Comparison of ENCODE assay signal across 7 mouse cellular contexts in the genomic region with DNA sequence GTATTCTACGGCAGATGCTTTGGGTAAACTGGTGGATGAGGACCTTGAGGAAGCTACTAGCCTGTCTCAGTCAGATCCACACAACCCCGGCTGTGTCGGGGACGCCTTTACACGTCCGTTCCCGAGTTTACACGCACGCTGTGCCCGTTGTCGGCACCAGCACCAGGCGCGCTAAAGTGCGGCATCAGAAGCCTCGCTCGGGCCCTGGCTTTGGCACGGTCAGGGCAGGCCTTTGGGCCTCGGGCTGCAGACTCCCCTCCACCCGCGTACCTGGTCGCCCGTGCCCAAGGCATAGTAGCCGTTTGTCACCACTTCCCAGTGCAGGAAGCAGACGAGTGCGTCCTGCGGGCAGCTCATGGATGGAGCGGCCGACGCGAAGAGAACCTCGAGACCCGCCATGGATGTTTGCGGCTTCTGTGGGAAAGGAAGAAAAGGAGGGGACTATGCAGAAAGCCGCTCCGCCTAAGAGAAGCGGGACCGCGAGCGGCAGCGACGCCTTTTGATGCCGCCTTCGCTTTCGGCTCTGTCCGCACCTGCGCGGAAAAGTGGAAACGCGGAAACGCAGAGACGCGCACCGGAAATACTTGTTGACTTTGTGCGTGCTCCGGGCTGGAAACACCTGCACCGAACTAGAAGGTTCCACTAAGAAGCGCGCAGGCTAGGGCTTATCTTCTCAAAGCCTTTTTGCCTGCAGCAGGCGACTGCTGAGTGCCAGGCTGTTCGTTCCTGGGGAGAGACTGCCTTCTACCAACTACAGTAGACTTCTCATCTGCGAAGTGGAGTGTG. TPM values are rescaled to one million over a fixed set of nuclear protein-coding genes. Genes with fewer than 3 reads are reported as not detected.
DNase-seq lines count a peak whose midpoint lies in the region; ATAC-seq and TF ChIP-seq lines count a peak whose summit lies in the region.

No protein-coding gene starts in this region.

- peak; percentile 84 for DNase-seq in adrenal gland, postnatal 25 days
- DNase-seq in heart, adult 11 months: peak; percentile 97
- DNase-seq in kidney, adult 2 months: peak; percentile 92
- DNase-seq in spleen, adult 2 months (ENCODE audit: low read depth in 1 of 2, low spot score in 2 of 2): peak; percentile 81 to 84

- peak overlapping the region; percentile 84 for H3K9ac ChIP-seq in embryonic facial prominence, embryonic 12.5 days
- peak overlapping the region; percentile 88 for H3K9ac ChIP-seq in limb, embryonic 12.5 days (replicated peaks)
- peak overlapping the region; percentile 74 for H3K9ac ChIP-seq in midbrain, embryonic 15.5 days

- no peak for TF ChIP-seq CTCF in kidney, adult 2 months (conservative IDR thresholded peaks at IDR 0.05; ENCODE audit: insufficient read depth, insufficient read length, low read depth, low read length)
- TF ChIP-seq CTCF in spleen, adult 2 months (IDR thresholded peaks at IDR 0.05; ENCODE audit: extremely low read depth, insufficient read depth, insufficient read length, insufficient replicate concordance): no peak

- WGBS in embryonic facial prominence, embryonic 12.5 days: under 1% methylated on average over 61 of the region's 61 CpGs
- under 1% methylated on average over 61 of the region's 61 CpGs for WGBS in kidney, adult 2 months
- WGBS in limb, embryonic 12.5 days: under 1% methylated on average over 61 of the region's 61 CpGs
- under 1% methylated on average over 61 of the region's 61 CpGs for WGBS in midbrain, embryonic 15.5 days
- under 1% methylated on average over 61 of the region's 61 CpGs for WGBS in spleen, adult 2 months

- peak overlapping the region; percentile 84 for H3K4me2 ChIP-seq in embryonic facial prominence, embryonic 12.5 days (replicated peaks)
- H3K4me2 ChIP-seq in limb, embryonic 12.5 days: peak overlapping the region; percentile 85
- peak overlapping the region; percentile 78 for H3K4me2 ChIP-seq in midbrain, embryonic 15.5 days

- peak overlapping the region; percentile 95 for H3K4me3 ChIP-seq in embryonic facial prominence, embryonic 12.5 days
- peak overlapping the region; percentile 71 for H3K4me3 ChIP-seq in kidney, adult 2 months (ENCODE audit: insufficient read depth, low read depth, low read length)
- H3K4me3 ChIP-seq in limb, embryonic 12.5 days (replicated peaks): peak overlapping the region; percentile 93
- H3K4me3 ChIP-seq in midbrain, embryonic 15.5 days: peak overlapping the region; percentile 64
- H3K4me3 ChIP-seq in spleen, adult 2 months (ENCODE audit: extremely low read depth, insufficient read depth, insufficient read length): peak overlapping the region; percentile 89

- peak overlapping the region; percentile 50; the same call in 1 of the 2 replicates for H3K27ac ChIP-seq in embryonic facial prominence, embryonic 12.5 days
- 0 out of 2 replicates have a peak overlapping the region, but pooled peaks have one; percentile 6 for H3K27ac ChIP-seq in kidney, adult 2 months (ENCODE audit: insufficient read depth, low read depth, low read length)
- H3K27ac ChIP-seq in limb, embryonic 12.5 days: peak overlapping the region; percentile 74
- peak overlapping the region; percentile 75 for H3K27ac ChIP-seq in midbrain, embryonic 15.5 days
- H3K27ac ChIP-seq in spleen, adult 2 months (ENCODE audit: insufficient read depth, low read length): peak overlapping the region; percentile 81

- peaks cover 11% of the 10 kb centered on the region for H3K4me1 ChIP-seq in embryonic facial prominence, embryonic 12.5 days
- peaks cover 11% of the 10 kb centered on the region; the same call in 1 of the 2 replicates for H3K4me1 ChIP-seq in kidney, adult 2 months (ENCODE audit: control insufficient read depth, insufficient read depth, low read length)
- H3K4me1 ChIP-seq in limb, embryonic 12.5 days (replicated peaks): peaks cover 19% of the 10 kb centered on the region
- H3K4me1 ChIP-seq in midbrain, embryonic 15.5 days: peaks cover 28% of the 10 kb centered on the region
- 0 out of 2 replicates have a peak, but pooled peaks cover 2% of the 10 kb centered on the region for H3K4me1 ChIP-seq in spleen, adult 2 months (ENCODE audit: control insufficient read depth, insufficient read depth, insufficient read length)

- peak; percentile 72 for TF ChIP-seq POLR2A in kidney, adult 2 months (IDR thresholded peaks at IDR 0.05; ENCODE audit: low read depth, low read length)
- peak; percentile 59; the same call in 1 of the 2 replicates for TF ChIP-seq POLR2A in spleen, adult 2 months (IDR thresholded peaks at IDR 0.05; ENCODE audit: low read depth, low read length)

- no peaks in the 10 kb centered on the region for H3K36me3 ChIP-seq in embryonic facial prominence, embryonic 12.5 days
- no peaks in the 10 kb centered on the region for H3K36me3 ChIP-seq in kidney, adult 2 months (ENCODE audit: control insufficient read depth, insufficient read depth, low read length)
- no peaks in the 10 kb centered on the region for H3K36me3 ChIP-seq in limb, embryonic 12.5 days
- no peaks in the 10 kb centered on the region for H3K36me3 ChIP-seq in midbrain, embryonic 15.5 days (replicated peaks)
- H3K36me3 ChIP-seq in spleen, adult 2 months (ENCODE audit: control insufficient read depth, insufficient read depth, low read length): no peaks in the 10 kb centered on the region

- no peaks in the 10 kb centered on the region for H3K27me3 ChIP-seq in embryonic facial prominence, embryonic 12.5 days
- H3K27me3 ChIP-seq in kidney, adult 2 months (replicated peaks; ENCODE audit: control insufficient read depth, insufficient read depth, low read length): no peaks in the 10 kb centered on the region
- H3K27me3 ChIP-seq in limb, embryonic 12.5 days: 0 out of 2 replicates have a peak, but pooled peaks cover under 1% of the 10 kb centered on the region
- 0 out of 2 replicates have a peak, but pooled peaks cover 4% of the 10 kb centered on the region for H3K27me3 ChIP-seq in midbrain, embryonic 15.5 days (replicated peaks)
- no peaks in the 10 kb centered on the region for H3K27me3 ChIP-seq in spleen, adult 2 months (ENCODE audit: control insufficient read depth, insufficient read depth, low read length)

- no peaks in the 10 kb centered on the region for H3K9me3 ChIP-seq in embryonic facial prominence, embryonic 12.5 days
- no peaks in the 10 kb centered on the region for H3K9me3 ChIP-seq in limb, embryonic 12.5 days
- no peaks in the 10 kb centered on the region for H3K9me3 ChIP-seq in midbrain, embryonic 15.5 days

- peak; percentile 62 for ATAC-seq in embryonic facial prominence, embryonic 12.5 days (ENCODE audit: insufficient number of reproducible peaks, insufficient read depth, low FRiP score, low TSS enrichment)
- ATAC-seq in limb, embryonic 12.5 days (ENCODE audit: insufficient number of reproducible peaks, insufficient read depth, low FRiP score, low TSS enrichment, low read depth): peak; percentile 78
- peak; percentile 95 for ATAC-seq in midbrain, embryonic 15.5 days (replicated peaks)

RNA-seq across cellular contexts. Expression of a gene that starts 3.1 kb away (rescaled TPM):
- 35.7 and 41.0 TPM in 2 replicates for total RNA-seq in adrenal gland, postnatal 25 days (2021)
- polyA plus RNA-seq in embryonic facial prominence, embryonic 12.5 days (2016; fragmentation: Nextera tagmentation; extraction: Ambion mirVana): 45.0 and 47.5 TPM in 2 replicates
- 43.3 and 47.1 TPM in 2 replicates for polyA plus RNA-seq in kidney, adult 2 months (2012; rRNA removed)
- 47.2 and 50.1 TPM in 2 replicates for polyA plus RNA-seq in limb, embryonic 12.5 days (2016; fragmentation: Nextera tagmentation; extraction: Ambion mirVana)
- 61.6 and 66.6 TPM in 2 replicates for polyA plus RNA-seq in midbrain, embryonic 15.5 days (2015; fragmentation: Nextera tagmentation; extraction: Ambion mirVana)
- 39.5 and 43.2 TPM in 2 replicates for polyA plus RNA-seq in spleen, adult 2 months (2012; rRNA removed)

RNA-seq across cellular contexts. Expression of a gene that starts 39.1 kb away (rescaled TPM):
- total RNA-seq in adrenal gland, postnatal 25 days (2021): 0.90 and 1.4 TPM in 2 replicates
- polyA plus RNA-seq in embryonic facial prominence, embryonic 12.5 days (2016; fragmentation: Nextera tagmentation; extraction: Ambion mirVana): 3.2 and 4.8 TPM in 2 replicates
- polyA plus RNA-seq in kidney, adult 2 months (2012; rRNA removed): 0.35 and 0.45 TPM in 2 replicates
- 2.2 and 3.1 TPM in 2 replicates for polyA plus RNA-seq in limb, embryonic 12.5 days (2016; fragmentation: Nextera tagmentation; extraction: Ambion mirVana)
- polyA plus RNA-seq in midbrain, embryonic 15.5 days (2015; fragmentation: Nextera tagmentation; extraction: Ambion mirVana): 29.9 and 32.3 TPM in 2 replicates
- 0.06 and 0.11 TPM in 2 replicates for polyA plus RNA-seq in spleen, adult 2 months (2012; rRNA removed)

Comparison
In these comparisons a context has a peak if more than half of its experiments do, and no peak if none do; other contexts are left out.
1. Peak in every context shown above with its lines: DNase-seq, ATAC-seq, H3K4me3 ChIP-seq and H3K27ac ChIP-seq.
2. H3K27ac ChIP-seq: peak in every context shown above with its lines; median percentile 81 in spleen, adult 2 months; 75 in midbrain, embryonic 15.5 days; 74 in limb, embryonic 12.5 days; 50 in embryonic facial prominence, embryonic 12.5 days; 6 in kidney, adult 2 months.